Mouse (Mus musculus) embryonic facial prominence, embryonic 15.5 days (tissue): ENCODE measurements around the gene Kcnip1. TPM values are rescaled to one million over a fixed set of nuclear protein-coding genes. Genes with fewer than 3 reads are reported as not detected.

ENCODE experiments used
- ATAC-seq: fragments of 200-750 bp; cut with Nextera tagmentation; 2 replicates; pipeline ENCODE4 v1.8.0; 2017; ENCODE audit warnings: low read depth, moderate TSS enrichment; ENCODE audit not compliant: insufficient number of reproducible peaks, low FRiP score, low TSS enrichment
- H3K27ac ChIP-seq: fragments of 300-500 bp; sonication (generic); replicated peaks from 2 replicates; pipeline ENCODE4 v1.5.1; 2015; ENCODE audit warnings: mild to moderate bottlenecking, inconsistent platforms
- H3K27me3 ChIP-seq: fragments of 300-500 bp; sonication (generic); 2 replicates; pipeline ENCODE4 v1.6.1; 2015; ENCODE audit warnings: inconsistent platforms
- H3K36me3 ChIP-seq: fragments of 300-500 bp; sonication (generic); 2 replicates; pipeline ENCODE4 v1.6.1; 2015; ENCODE audit warnings: mild to moderate bottlenecking, inconsistent platforms
- H3K4me1 ChIP-seq: fragments of 300-500 bp; sonication (generic); 2 replicates; pipeline ENCODE4 v1.6.1; 2015; ENCODE audit warnings: inconsistent platforms
- H3K4me2 ChIP-seq: fragments of 300-500 bp; sonication (generic); replicated peaks from 2 replicates; pipeline ENCODE4 v1.6.1; 2015; ENCODE audit warnings: mild to moderate bottlenecking, inconsistent platforms
- H3K4me3 ChIP-seq: fragments of 300-500 bp; sonication (generic); replicated peaks from 2 replicates; pipeline ENCODE4 v1.5.1; 2015; ENCODE audit warnings: mild to moderate bottlenecking, inconsistent platforms
- H3K9ac ChIP-seq: fragments of 300-500 bp; sonication (generic); 2 replicates; pipeline ENCODE4 v1.6.1; 2015; ENCODE audit warnings: inconsistent platforms
- H3K9me3 ChIP-seq: fragments of 300-500 bp; sonication (generic); replicated peaks from 2 replicates; pipeline ENCODE4 v1.6.1; 2016; ENCODE audit warnings: inconsistent platforms
- WGBS: fragments of 180-500 bp; shearing (Covaris S2); methylation state at CpG from one replicate; pipeline ENCODE4 v1.1.7; 2015; 5-methylcytosine and 5-hydroxymethylcytosine counted together
- polyA plus RNA-seq: library from polyadenylated mRNA; unstranded; fragments of >200 nt; fragmentation: Nextera tagmentation; extraction: Ambion mirVana; gene quantifications from 2 replicates; pipeline ENCODE4 v1.2.1, GENCODE M21; 2015

The Kcnip1 gene
- polyA plus RNA-seq, 1 experiment from 2014 or later = 6.6 TPM

DNA sequence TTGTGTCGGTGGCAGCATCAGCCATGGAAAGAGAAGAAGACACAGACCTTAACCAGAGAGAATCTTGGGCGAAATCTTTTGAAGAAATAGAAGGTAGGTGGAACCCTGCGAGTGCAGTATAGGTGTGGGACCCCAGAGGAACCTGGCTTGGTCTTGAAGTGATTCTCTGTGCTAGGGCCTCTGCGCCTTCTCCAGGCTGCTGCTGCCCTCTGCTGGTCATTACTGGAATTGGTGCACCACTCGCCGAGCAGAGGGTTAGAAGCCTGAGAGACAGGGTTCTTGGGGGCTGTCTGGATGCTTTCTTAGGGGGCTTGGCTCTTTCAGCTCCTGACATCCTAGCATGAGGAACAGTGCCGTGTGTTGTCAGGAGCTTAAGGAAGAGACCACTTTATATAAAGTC lies 271.7 kb downstream of the Kcnip1 start:
- ATAC-seq = no peak
- Histone ChIP-seq H3K36me3 (no peaks in the 10 kb centered on the region), H3K4me3 (no peak overlapping the region), H3K9me3 (no peaks in the 10 kb centered on the region; the same call in 1 of the 2 replicates), H3K4me1 (no peaks in the 10 kb centered on the region), H3K27ac (no peak overlapping the region), H3K4me2 (no peak overlapping the region), H3K9ac (no peak overlapping the region), H3K27me3 (peaks cover 8% of the 10 kb centered on the region)
- 27% methylated on average over 7 of the region's 7 CpGs for WGBS

DNA sequence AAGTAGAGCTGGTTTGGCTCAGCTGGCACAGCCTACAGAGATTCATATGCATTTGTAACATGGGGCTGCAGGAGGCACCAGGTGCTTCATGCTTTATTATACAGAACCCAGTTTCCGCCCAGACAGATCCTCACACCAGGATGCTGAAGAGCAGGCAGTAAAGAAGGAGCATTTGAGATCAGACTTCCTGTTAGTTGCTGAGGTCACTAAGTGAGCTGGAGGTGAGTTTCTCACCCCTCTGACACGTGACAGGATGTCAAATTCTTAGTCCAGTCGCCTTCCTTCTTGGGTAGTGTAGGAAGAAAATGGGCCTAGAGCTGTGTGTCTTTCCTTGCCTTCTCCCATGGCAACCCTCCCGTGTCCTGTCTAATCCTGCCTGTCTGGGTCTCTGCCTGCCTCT lies 286.2 kb downstream of the Kcnip1 start:
- Histone ChIP-seq H3K4me3 (no peak overlapping the region), H3K9me3 (no peaks in the 10 kb centered on the region), H3K27me3 (no peaks in the 10 kb centered on the region), H3K4me1 (no peaks in the 10 kb centered on the region), H3K36me3 (no peaks in the 10 kb centered on the region), H3K4me2 (no peak overlapping the region), H3K9ac (no peak overlapping the region), H3K27ac (no peak overlapping the region)
- WGBS = 27% methylated on average over 4 of the region's 4 CpGs
- ATAC-seq = no peak

DNA sequence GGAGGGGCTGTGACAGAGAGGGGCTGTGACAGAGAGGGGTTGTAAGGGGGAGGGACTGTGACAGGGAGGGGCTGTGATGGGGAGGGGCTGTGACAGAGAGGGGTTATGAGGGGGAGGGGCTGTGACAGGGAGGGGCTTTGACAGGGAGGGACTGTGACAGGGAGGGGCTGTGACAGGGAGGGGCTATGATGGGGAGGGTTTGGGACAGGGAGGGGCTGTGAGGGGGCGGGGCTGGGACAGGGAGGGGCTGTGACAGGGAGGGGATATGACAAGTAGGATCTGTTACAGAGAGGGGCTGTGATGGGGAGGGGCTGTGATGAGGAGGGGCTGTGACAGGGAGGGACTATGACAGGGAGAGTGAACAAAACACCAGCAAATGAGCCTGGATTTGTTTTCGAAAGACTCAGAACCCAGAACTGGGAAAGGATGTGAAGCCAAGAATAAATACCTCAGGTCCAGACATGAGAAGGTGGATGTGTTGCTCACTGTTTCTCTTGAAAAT lies 290.9 kb downstream of the Kcnip1 start:
- Histone ChIP-seq H3K9ac (no peak overlapping the region), H3K9me3 (no peaks in the 10 kb centered on the region), H3K27me3 (no peaks in the 10 kb centered on the region), H3K36me3 (no peaks in the 10 kb centered on the region), H3K27ac (no peak overlapping the region), H3K4me3 (no peak overlapping the region), H3K4me1 (no peaks in the 10 kb centered on the region), H3K4me2 (no peak overlapping the region)
- 41% methylated on average over 2 of the region's 2 CpGs for WGBS
- no peak for ATAC-seq

DNA sequence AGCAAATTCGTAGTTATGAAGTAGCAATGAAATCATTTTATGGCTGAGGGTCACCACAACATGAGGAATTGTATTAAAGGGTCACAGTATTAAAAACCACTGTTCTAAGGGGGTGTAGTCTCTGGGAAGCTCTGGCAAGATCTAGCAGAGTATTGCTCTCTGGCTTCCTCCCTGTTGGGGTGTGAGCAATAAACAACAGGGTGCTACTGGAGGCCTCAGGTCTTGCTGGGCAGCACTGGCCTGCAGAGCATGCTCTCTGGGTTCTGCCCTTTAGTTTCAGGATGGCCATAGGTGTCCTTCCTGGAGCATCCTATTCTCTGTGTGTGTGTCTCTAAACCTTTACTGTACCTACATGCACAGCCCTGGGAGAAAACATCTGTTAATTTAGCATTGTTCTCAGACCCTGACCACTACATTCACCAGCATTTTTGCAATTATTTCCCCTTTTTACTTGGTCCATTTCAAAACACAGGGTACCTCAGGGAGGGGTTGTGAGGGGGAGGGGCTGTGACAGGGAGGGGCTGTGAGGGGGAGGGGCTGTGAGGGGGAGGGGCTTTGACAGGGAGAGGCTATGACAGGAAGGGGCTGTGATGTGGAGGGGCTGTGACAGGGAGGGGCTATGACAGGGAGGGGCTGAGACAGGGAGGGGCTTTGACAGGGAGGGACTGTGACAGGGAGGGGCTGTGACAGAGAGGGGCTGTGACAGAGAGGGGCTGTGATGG lies 291.6 kb downstream of the Kcnip1 start:
- 35% methylated on average over 1 of the region's 1 CpGs for WGBS
- H3K9me3 ChIP-seq = no peaks in the 10 kb centered on the region
- H3K36me3 ChIP-seq = no peaks in the 10 kb centered on the region
- H3K4me3 ChIP-seq = no peak overlapping the region
- H3K9ac ChIP-seq = no peak overlapping the region
- H3K27me3 ChIP-seq = no peaks in the 10 kb centered on the region
- H3K27ac ChIP-seq = no peak overlapping the region
- no peaks in the 10 kb centered on the region for H3K4me1 ChIP-seq
- no peak overlapping the region for H3K4me2 ChIP-seq
- ATAC-seq = no peak

DNA sequence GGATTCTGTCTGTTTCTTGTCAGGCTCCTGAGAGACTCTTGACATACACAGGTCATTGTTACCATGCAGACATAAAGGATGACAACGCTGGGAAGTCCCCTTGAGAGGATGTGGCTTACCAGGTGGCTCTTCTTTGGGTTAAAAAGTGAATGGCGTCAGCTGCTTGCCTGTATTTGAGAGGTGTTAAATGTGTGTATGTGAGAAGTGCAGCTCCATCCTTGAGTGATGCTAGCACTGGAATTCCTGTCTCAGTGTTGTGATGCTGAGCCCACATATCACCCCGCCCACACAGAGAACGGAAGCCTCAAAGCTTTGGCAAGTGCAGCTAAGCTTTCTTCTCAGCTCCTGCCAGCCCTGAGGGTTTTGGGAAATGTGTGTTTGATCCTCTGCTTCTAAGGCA lies 292.2 kb downstream of the Kcnip1 start:
- Histone ChIP-seq H3K9me3 (no peaks in the 10 kb centered on the region), H3K27ac (no peak overlapping the region), H3K27me3 (no peaks in the 10 kb centered on the region), H3K9ac (no peak overlapping the region), H3K4me1 (no peaks in the 10 kb centered on the region), H3K4me3 (no peak overlapping the region), H3K36me3 (no peaks in the 10 kb centered on the region), H3K4me2 (no peak overlapping the region)
- WGBS = 39% methylated on average over 4 of the region's 4 CpGs
- ATAC-seq = no peak

DNA sequence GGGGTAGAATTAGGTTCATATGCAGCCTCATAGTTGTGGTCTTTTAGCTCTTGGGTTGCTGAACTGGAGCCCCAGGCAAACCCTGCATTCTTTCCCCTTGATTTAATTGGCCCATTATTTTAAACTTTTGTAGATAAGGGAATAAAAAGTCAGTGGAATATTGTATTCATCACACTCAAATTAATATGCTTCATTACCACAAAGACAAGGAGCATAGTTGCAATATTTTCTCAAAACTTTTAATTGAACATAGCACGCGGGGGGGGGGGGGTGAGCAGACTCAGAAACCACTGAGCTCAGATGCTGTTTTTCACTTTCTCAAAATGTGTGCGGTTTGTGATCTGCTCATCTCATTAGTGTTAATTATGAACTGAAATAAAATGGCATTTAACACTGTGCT lies 302.8 kb downstream of the Kcnip1 start:
- Histone ChIP-seq H3K4me3 (no peak overlapping the region), H3K36me3 (no peaks in the 10 kb centered on the region), H3K27ac (no peak overlapping the region), H3K27me3 (no peaks in the 10 kb centered on the region), H3K4me2 (no peak overlapping the region), H3K9ac (no peak overlapping the region), H3K4me1 (no peaks in the 10 kb centered on the region), H3K9me3 (no peaks in the 10 kb centered on the region)
- ATAC-seq = no peak
- WGBS = 87% methylated on average over 3 of the region's 3 CpGs

DNA sequence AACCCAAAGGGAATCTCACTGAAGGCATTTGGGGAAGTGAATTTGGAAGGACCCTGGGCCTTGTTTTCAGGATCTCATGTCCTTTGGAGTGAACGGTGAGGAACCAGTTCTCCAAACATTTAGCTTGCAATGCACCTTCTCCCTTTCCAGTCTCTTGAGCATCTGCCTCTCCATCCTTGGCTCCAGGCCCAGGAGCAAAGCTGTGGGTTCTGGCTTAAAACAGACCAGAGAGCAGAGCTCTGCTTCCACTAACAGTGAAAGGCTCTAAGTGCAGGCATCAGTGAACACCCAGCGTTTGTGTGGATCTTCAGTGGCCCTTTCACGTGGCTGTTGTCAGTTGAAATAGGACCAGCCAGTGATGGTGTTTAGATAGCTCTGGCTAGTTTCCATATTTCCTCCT lies 307.0 kb downstream of the Kcnip1 start:
- Histone ChIP-seq H3K27me3 (peaks cover 1% of the 10 kb centered on the region), H3K4me1 (no peaks in the 10 kb centered on the region), H3K36me3 (no peaks in the 10 kb centered on the region), H3K4me3 (no peak overlapping the region), H3K4me2 (no peak overlapping the region), H3K27ac (no peak overlapping the region), H3K9me3 (no peaks in the 10 kb centered on the region), H3K9ac (no peak overlapping the region)
- ATAC-seq = no peak
- WGBS = 68% methylated on average over 3 of the region's 3 CpGs

GRCm38 (mm10) chr11:33680151-33680550 lies 312.8 kb downstream of the Kcnip1 start:
- 2% methylated on average over 15 of the region's 15 CpGs for WGBS
- Histone ChIP-seq H3K9me3 (no peaks in the 10 kb centered on the region), H3K4me1 (0 out of 2 replicates have a peak, but pooled peaks cover 3% of the 10 kb centered on the region), H3K27me3 (peaks cover 11% of the 10 kb centered on the region), H3K27ac (no peak overlapping the region), H3K36me3 (no peaks in the 10 kb centered on the region), H3K4me3 (no peak overlapping the region), H3K4me2 (0 out of 2 replicates have a peak overlapping the region, but pooled peaks have one; percentile 24), H3K9ac (no peak overlapping the region)
- no peak for ATAC-seq

GRCm38 (mm10) chr11:33670105-33670965 lies 322.6 kb downstream of the Kcnip1 start:
- ATAC-seq = no peak
- WGBS = 62% methylated on average over 10 of the region's 10 CpGs
- Histone ChIP-seq H3K4me2 (no peak overlapping the region), H3K9ac (no peak overlapping the region), H3K36me3 (no peaks in the 10 kb centered on the region), H3K27me3 (no peaks in the 10 kb centered on the region), H3K9me3 (no peaks in the 10 kb centered on the region), H3K4me1 (no peaks in the 10 kb centered on the region), H3K4me3 (no peak overlapping the region), H3K27ac (no peak overlapping the region)

- Histone ChIP-seq H3K27ac (no peak overlapping the region), H3K36me3 (no peaks in the 10 kb centered on the region), H3K4me3 (no peak overlapping the region), H3K4me2 (no peak overlapping the region), H3K27me3 (no peaks in the 10 kb centered on the region), H3K9me3 (no peaks in the 10 kb centered on the region), H3K9ac (no peak overlapping the region), H3K4me1 (no peaks in the 10 kb centered on the region)
- 62% methylated on average over 6 of the region's 6 CpGs for WGBS
- no peak for ATAC-seq
Observed at GRCm38 (mm10) chr11:33668376-33668775, 324.6 kb downstream of the Kcnip1 start.

GRCm38 (mm10) chr11:33663599-33663998 lies 329.4 kb downstream of the Kcnip1 start:
- Histone ChIP-seq H3K4me2 (no peak overlapping the region), H3K9ac (no peak overlapping the region), H3K9me3 (no peaks in the 10 kb centered on the region), H3K27ac (no peak overlapping the region), H3K27me3 (no peaks in the 10 kb centered on the region), H3K36me3 (no peaks in the 10 kb centered on the region), H3K4me1 (no peaks in the 10 kb centered on the region), H3K4me3 (no peak overlapping the region)
- no peak for ATAC-seq
- 92% methylated on average over 2 of the region's 2 CpGs for WGBS
